Mouse (Mus musculus) gonadal fat pad, adult 2 months (tissue): ENCODE measurements around the gene Igf2r. TPM values are rescaled to one million over a fixed set of nuclear protein-coding genes. Genes with fewer than 3 reads are reported as not detected.

Experiments
- DNase-seq: peaks from one replicate; pipeline ENCODE4 v3.0.0-alpha.2; 2012; ENCODE audit warnings: low read depth
- polyA plus RNA-seq: library from polyadenylated mRNA; depleted of rRNA; stranded (reverse); fragments of >200 nt; gene quantifications from 2 replicates; pipeline ENCODE4 v1.2.3, GENCODE M21; 2012

The Igf2r gene
- polyA plus RNA-seq, 1 experiment, result 15.7 TPM

DNA sequence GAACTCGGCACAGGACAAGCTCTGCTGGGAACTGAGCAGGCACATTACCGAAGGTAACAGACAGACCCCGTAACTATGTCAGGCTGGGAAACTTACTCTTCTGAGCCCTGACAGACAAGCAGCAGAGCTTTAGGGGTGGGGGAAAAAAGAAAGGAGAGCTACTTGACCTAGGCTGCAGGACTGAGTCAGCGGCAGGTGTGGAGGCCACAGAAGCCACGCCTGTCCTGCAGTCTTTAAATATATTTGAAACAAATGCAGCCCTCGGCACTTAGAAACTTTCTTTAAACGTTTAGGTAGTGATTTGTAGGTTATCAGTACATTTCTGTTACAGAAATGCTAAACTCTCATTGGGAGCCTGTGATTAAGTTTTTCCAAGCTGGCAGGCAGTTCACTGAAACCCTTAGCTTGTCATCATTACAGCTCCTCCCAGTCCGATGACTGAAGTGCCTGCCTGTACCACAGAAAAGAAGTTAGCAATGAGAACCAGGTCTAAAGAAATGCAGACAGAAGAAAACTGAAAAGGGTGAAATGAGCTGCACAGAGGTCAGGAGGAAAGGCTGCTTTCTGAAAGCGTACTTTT, 18.8 kb downstream of the Igf2r start:
- DNase-seq, result no peak

DNA sequence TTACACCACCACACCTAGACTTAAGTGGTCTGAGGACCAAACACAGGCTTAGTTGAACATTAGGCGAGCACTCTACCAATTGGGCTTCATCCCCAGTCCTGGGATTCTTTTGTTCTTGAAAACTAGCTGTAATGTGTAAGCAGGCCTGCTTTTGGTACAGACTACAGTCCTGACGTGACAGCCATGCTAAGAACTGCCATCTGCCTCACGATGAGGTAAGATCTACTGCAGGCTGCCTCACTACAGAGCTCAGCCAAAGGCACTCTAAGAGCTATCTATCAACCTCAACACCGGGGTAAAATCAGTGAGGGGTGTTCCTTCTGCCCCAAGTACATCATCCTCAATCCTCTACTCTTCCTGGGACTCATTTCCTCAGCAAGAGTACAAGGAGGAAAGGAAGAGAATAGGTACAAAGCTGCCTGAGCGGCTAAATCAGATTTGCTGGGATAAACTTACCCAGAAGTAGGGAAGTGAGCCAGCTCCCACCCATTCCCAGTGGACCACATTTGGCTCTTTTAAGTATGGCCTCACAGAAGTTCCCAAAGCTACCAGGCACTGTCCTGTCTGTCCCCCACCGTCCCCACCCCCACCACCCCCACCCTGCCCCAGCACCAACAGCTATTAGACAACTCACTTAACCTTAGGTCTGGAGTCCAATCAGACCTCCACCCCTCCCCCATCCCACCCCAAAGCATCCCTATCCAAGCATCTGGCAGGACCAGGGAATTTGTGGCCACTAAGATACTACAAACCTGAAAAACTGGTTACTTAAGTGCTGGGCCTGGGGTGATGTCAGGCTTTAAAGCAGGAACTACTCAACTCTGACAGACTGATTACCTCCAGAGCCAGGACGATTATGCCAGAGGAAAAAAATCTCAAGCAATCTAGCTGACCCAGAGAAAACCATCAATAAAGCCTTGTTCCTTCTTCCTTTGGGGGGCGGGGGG, 19.8 kb downstream of the Igf2r start:
- no peak for DNase-seq

DNA sequence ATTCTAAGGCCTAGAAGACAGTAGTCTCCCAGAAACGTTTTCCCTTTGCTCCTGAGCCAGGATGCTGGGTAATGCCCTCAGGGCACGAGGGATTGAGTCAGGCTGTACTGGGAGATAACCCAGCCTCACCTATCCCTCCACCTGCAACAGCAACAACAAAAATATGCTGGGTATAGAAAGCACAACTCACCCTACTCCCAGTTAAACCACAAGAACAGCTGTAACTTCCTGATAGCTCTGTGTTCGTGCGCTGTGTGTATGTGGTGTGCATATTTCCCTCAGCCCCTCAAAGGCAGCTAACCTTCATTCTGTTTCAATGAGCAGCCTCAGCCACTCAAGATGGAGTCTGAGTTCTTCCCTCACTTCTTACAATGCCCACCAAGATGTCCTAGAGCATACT, 23.7 kb downstream of the Igf2r start:
- DNase-seq, result no peak

DNA sequence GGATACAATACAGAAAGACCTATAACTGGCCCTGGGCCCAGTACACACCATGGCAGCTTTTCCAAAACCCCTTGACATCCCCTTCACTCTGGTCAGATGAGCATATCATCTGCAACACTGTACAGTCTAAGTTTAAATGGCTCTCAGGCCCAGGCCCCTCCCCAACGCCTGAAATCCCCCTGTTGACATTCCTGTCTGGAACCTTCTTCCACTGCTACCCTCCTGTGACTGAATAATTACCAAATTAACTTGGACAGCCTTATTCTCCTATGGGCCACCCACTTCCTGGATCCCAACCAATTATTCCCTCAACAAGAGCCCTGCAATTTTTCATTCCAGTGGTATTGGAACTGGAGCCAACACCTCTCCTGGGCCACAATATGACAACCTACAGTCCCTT, 25.4 kb downstream of the Igf2r start:
- DNase-seq, result no peak

DNA sequence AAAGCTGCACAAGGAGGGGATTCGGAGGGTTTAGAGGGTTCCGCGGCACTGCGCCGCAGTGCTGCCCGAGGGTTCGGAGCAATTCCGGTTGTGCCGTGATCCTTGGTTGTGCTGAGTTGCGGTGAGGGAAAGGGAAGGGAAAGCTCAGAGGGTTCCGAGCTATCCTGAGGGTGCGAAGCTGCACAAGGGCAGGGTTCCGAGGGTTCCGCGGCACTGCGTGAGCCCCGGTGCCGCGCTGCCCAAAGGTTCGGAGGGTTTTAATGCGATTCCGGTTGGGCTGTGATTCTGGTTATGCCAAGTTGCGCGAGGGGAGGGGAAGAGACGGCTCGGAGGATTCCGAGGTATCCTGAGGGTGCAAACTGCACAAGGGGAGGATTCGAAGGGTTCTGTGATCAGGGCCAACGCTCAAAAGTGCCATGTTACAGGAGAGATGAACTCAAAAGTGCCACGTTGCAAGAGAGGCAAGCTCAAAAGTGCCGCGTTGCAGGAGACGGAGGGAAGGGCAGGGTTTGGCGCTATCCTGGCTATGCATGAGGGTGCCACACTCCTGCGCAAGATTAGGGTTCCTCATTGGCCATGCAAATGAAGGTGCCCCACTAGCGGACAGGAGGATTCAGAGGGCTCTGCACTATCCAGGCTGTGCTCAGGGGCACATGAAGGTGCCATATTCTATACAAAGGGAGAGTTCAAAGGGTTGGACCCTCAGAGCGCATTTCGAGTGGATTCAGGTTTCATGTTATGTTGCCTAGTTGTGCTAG, 27.1 kb downstream of the Igf2r start:
- no peak for DNase-seq

DNA sequence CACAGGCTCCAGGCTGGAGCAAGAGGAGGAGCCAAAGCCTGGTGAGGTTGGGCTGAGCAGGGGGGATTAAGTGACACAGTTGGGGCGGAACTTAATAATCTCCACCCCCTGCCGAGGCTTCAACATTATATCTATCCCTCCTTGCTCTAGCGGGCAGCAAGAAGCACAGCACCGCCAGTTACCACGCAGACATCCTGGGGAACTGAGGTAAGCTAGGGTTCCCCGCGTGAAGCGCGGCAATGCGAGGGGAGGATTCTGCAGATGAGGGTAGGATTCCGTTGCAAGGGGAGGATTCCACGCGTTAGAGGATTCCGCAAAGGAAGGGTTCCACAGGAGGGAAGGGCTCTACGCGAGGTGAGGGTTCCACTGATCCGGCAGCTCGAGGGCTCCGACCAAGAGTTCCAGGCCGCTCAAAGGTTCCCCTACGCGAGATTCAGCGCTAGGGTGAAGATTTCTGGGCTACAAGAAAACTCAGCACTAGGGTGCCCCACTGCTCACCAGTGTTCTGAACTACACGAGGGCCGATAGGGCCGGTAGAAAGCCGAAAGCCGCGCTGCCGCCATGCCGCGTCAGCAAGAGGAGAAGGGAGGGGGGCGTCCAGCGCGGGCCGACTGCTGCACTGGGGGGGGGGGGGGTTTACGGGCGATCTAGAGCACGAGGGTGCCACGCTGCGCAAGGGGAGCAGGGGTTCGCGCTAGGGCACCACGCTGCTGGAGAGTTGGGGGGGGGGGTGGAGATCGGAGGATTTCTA, 28.1 kb downstream of the Igf2r start:
- no peak for DNase-seq

DNA sequence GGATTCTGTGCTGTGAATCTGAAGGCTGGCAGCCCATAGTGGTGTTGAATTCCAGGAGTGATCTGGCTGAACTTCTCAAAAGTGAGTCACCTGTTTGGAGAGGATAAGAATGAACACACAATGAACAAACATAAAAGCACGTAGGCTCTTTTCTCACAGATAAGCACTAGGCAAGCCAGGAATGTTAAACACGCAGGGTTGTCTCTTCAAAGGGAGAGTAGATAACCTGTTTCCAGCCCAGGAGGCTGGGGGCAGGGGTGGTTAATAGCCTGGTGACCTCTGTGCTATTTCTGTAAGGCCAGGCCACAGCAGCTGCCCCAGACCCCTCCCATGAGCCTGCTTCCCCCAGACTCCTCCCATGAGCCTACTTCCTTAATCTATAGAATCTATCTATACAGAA, 29.1 kb downstream of the Igf2r start:
- no peak for DNase-seq

DNA sequence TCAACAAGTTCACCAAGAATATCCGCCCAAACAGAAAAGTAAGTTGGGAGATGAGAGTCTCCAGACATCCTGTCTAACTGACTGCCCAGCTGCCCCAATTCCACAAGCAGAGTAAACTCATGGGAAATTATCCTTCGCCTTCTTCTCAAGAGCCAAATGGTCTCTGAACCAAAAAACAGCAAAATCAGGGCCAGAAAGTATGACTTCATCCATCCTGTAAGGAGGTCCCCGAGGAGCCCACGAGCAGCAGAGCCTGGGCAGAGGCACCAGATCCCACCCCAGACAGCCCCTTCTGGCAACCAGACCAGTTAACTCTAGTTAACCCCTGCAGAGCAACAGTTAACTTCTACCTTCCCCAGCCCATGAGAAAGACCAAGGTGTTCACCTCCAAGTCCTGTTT, 29.9 kb downstream of the Igf2r start:
- no peak for DNase-seq

DNA sequence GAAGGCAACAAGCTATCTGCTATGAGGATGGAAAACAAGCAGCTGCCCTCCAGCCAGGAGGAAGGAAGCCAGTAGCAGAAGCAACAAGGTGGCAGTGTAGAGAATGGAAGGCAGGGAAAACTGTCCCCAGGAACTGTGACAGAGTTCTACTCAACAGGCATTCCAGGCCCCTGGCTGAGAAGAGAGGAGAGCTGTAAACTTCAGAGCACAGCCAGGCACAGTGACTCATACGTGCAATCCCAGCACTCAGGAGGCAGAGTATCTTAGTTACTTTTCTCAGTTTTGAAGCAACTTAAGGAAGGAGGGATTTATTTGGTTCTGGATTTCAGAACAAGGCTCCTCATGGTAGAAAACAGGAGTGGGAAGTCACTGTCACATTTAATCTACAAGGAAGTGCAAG, 31.5 kb downstream of the Igf2r start:
- DNase-seq, result no peak

DNA sequence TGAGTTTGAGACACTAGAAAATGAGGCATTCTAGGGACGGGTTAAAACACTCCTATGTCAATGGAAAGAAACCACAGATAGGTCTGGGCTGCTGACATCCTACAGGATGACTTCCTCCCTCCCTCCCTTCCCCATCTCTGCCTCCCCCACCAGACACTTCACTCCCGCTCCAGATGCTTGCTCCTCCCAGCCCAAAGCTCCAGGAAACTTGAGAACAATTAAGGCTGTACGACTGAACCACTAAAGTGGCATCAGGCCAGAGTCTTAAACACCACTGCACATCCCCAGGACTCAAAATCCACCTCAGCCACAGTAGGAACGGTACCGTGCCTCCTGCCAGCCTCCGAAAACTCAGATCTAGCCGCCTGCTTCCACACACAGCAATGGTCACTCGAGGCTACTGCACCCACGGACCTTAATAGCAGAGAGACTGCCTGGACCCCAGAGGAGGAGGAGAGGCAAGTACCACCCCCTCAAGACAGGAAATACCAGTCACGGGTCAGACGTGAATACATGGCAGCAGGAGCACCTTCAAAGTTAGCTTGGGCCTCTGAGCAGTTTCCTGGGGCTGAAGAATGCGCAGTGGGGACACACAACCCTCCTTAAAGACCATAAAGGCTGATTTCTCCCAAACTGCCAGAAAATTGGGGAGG, 35.1 kb downstream of the Igf2r start:
- DNase-seq, result no peak

DNA sequence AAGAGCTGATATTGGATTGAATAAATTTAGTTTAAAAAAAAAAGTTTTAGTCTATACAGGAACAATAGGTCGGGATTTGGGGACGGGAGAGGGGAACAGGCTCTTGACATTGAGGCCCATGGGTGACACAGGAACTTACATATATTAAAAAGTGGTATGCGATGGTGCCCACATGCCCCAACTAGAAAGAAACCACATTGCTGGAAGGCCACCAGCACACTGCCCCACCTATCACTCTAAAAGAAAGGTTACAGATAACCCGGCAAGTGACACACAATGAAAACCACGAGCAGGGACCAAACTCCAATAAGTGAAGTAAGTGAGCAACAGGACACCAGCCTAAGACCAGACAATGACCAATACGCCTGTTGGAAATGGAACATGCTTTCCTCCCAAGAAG, 36.3 kb downstream of the Igf2r start:
- DNase-seq, result no peak

DNA sequence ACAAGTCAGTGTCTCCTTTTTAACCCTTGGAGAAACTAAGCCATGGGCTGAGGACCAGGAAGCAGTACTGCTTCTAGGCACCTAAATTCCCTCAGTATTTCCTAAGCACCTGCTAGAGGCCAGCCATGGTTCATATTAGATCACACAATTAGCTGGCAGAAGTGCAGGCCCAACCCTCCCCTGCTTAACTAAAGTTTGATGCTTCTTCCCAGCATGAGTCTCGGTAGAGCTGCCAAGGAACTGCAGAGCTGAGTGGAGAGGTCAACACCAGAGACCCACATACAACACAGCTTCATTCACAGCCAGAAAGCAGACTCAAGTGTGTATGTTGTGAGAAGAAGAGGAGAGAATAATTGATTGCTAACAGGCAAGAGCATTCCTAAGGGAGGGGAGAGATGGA, 40.9 kb downstream of the Igf2r start:
- no peak for DNase-seq

DNA sequence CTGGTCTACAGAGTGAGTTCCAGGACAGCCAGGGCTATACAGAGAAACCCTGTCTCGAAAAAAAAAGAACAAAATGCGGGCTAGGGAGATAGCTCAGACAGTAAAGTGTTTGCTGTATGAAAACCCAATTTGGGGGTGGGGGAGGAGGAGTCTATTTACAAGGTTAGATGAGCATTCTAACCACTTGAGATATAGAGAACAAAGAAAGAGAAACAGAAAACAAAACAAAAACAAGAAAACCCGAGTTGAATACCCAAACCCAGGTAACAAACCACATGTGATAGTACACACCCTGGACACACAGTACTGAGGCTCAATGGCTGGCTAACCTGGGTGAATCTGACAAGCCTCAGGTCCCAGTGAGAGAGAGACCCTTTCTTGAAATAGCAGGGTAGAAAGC, 41.7 kb downstream of the Igf2r start:
- no peak for DNase-seq

DNA sequence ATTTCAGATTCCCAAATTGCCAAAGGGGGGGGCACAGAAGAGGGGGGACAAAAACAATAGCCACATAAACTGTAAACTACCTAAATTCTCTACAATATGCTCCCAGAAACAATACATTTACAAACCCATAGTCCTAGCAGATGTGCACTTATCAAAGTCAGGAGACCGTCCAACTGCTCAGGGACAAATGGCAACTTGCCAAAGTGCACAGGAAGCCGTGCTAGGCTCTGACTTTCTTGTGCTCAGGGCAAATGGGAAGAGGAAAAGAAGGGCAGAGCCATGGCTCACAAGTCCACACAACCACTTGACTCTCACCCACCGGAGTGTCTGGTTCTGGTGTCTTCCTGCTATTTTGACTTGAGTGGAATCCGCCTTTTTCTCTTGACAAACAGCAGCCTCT, 43.6 kb downstream of the Igf2r start:
- DNase-seq, result no peak

DNA sequence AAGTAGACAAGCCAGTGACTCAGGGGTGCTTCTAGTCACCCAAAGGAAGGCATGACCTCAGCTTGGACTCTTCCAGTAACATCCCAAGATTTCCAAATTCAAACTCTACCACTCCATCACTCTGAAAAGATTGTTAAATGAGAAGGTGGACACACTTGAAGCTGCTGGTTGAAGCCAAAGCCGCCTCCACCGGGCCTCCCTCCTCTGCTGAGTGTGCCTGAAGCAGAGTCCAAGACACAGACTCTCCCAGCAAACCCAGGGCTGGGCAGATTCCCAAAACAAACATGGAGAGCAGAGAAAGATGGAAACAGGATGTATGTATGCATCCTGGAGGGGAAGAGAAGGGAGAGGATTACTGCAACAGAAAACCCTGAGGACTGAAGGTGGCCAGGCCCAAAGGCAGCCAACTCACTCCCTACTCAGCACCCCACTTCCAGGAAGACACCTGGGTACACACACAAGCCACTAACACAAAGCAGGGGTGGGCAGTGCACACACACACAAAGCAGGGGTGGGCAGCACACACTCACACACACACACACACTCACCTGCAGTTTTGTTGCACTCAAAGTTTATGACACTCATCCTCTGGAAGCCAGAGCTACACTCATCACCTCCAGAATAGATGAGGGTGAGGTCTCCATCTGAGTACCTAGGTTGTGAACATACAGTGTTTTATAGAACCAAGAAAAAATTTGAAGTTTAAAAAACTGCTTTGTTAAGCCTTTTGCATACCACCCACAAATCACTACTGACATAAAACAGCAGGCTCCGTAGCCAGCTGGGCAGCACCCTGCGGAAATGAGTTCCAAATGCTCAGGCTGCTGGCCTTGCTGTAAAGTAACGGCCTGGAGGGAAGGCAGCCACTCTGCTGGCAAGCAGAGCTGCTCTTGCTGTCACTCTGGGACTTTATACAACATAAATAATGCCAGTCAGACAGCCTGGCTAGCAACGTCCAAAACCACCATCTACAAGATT, 44.4 kb downstream of the Igf2r start:
- peak; percentile 86 for DNase-seq

DNA sequence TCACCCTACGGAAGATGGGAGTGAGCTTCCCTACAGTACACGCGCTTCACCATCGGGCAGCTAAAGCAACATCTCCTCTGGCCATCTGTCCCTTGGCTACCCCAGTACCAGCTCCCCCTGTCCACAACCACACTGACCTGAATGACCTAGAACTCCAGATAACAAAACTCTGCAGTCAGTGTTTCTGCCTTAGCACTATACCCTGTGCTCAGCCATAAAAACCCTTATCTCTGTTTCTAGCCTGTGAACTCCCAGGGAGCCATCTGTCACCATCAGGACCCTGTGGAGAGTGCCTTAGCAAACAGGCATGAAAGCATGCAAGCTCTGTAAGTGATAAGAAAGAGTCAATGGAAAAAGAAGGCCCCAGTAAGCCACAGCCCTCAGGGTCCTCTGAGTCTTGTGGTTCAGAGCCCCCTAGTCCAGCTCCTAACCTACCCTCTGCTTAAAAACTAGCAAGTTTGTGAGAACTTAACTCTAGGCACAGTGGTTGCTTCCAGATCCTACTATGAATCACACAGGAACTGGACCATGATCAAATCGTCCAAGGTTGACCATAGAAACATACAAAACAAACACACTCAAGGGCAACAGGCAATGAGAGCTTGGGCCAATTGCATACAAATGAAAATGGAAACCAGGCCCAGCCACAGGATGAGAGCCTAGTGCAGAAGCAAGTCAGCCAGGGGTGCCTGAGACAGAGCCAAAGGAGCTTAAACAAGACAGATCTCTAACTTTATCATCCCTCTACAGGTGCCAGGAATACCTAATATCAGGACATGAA, 45.3 kb downstream of the Igf2r start:
- DNase-seq, result no peak

DNA sequence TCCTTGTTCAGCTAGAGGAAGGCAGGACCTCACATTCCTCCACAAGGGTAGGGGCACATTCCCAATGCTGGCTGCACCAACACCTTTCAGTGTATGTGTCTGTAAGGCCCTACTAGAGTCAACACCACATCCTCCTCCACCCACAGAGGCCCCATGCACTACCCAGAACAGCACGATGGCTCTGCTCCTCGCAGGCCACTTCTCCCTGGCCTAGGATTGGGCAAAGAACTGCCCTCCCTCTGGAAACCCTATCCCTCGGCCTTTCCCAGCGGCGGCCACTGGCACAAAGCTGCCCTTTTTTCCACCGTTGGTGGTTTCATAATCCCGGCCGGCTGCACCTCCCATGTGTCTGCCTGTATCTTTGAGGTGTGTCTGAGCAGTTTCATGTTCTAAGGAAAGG, 46.8 kb downstream of the Igf2r start:
- DNase-seq, result no peak

DNA sequence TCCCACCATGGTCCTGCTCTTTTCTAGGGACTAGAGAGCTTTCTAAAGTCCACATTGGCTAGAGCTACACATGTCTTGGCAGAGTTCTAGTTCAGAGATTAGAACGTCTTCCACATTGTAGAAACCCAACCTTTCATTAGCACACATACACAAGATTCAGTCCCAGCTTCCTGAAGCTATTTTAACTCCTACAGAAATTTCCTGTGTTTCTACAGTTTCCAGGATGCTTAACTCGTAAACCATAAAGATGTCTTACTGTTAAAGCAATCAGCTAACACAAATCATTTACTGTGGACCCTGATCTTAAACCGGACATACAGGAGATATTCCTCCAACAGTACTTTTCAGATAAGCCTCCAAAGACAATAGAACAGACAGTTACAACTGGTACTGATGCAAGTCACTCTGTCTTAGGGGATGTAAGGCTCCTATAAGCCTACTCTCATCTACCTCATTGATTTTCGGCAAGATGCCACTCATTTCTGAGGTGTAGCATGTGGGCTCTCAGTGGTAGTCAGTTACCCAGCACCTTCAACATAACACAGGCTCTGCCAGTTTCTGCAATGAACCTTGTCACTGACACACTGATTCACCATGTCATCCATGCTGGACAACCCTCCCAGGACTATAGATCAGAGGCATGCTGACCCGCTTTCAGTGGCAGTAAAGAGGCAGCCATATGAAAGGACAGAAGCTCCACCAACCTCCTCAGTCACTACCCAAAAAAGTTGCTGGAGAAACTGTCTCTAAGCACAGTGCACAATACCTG, 48.2 kb downstream of the Igf2r start:
- DNase-seq, result no peak

DNA sequence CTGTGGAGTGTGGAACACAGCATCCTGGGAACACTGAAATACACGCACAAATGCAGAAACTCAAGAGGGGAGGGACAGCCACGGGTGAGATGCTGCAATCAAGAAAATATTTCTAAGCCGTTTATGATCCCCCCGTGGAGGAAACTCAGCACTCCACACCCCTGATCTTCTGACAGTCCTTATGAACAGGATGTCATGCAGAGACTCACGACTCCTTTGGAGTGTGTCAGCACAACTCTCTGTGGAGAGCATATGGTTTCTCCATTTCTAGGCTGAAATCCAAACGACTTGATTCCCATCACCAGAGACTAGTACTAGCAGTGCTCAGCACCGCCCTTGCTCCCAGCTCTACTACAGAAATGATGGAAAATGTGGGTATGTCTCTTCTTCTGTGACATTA, 51.2 kb downstream of the Igf2r start:
- DNase-seq, result no peak
